Mouse (Mus musculus): ENCODE measurements around the gene Cdip1. TPM values are rescaled to one million over a fixed set of nuclear protein-coding genes. Genes with fewer than 3 reads are reported as not detected.
A peak's percentile ranks its signal among the peaks of the same experiment; 100 is the strongest.

Gene Cdip1
- polyA plus RNA-seq, 1 experiment from 2014 or later, result 97.2 TPM

GRCm38 (mm10) chr16:4777905-4778609, 12.0 kb downstream of the Cdip1 start:
- Histone ChIP-seq H3K27me3 (replicated peaks; ENCODE audit: control insufficient read depth, insufficient read depth, low read length) (no peaks in the 10 kb centered on the region), H3K9me3 (ENCODE audit: control insufficient read depth, low read length) (no peaks in the 10 kb centered on the region), H3K27ac (ENCODE audit: low read length) (peak overlapping the region; percentile 80), H3K4me2 (ENCODE audit: low read depth, low read length) (no peak overlapping the region), H3K36me3 (ENCODE audit: control insufficient read depth, insufficient read depth, low read length) (peaks cover 4% of the 10 kb centered on the region; the same call in 1 of the 2 replicates), H3K9ac (ENCODE audit: low read depth, low read length) (no peak overlapping the region), H3K4me1 (ENCODE audit: control insufficient read depth, insufficient read depth, low read length) (peaks cover 31% of the 10 kb centered on the region), H3K4me3 (ENCODE audit: low read length) (no peak overlapping the region)
- 74% methylated on average over 4 of the region's 4 CpGs for WGBS
- ATAC-seq, result peak; percentile 91

DNA sequence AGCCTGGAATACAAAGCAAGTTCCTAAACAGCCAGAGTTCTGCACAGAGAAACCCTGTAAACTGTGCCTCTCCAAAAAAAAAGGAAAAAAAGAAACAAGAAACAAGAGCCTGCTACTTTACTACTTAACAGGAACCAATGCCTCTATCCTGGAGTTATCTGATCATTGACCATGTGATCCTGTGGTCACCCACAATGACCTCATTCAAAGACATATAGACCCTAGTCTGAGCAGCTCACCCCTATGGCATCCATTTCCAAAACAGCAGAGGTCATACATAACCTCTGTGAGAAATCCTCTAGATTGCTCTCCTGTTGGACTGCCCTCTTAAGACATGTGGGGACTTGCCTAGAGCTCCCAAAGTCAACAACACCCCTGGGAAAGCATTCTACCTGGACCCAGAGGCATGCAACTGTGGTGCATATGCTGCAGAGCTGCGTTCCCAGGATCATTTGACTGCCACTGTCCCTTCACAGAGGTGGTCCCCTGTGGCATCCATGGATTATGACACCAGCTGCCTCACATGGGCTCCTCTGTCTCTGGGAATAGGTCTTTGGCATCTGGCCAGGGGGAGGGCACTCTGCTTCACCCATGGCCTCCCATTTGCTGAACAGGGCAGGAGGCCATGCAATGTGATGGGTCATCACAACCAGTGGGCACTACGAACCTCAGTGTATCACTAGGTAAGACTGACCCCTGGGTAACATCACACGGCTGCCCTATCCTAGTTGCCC, 12.8 kb downstream of the Cdip1 start:
- Histone ChIP-seq H3K9me3 (ENCODE audit: control insufficient read depth, low read length) (no peaks in the 10 kb centered on the region), H3K4me1 (ENCODE audit: control insufficient read depth, insufficient read depth, low read length) (peaks cover 33% of the 10 kb centered on the region), H3K36me3 (ENCODE audit: control insufficient read depth, insufficient read depth, low read length) (peaks cover 4% of the 10 kb centered on the region; the same call in 1 of the 2 replicates), H3K27ac (ENCODE audit: low read length) (peak overlapping the region; percentile 80), H3K4me2 (ENCODE audit: low read depth, low read length) (no peak overlapping the region), H3K4me3 (ENCODE audit: low read length) (no peak overlapping the region), H3K27me3 (replicated peaks; ENCODE audit: control insufficient read depth, insufficient read depth, low read length) (no peaks in the 10 kb centered on the region), H3K9ac (ENCODE audit: low read depth, low read length) (no peak overlapping the region)
- WGBS, result 94% methylated on average over 3 of the region's 3 CpGs
- peak; percentile 30 for ATAC-seq

GRCm38 (mm10) chr16:4773289-4773970, 16.7 kb downstream of the Cdip1 start:
- ATAC-seq, result no peak
- Histone ChIP-seq H3K4me3 (ENCODE audit: low read length) (no peak overlapping the region), H3K4me2 (ENCODE audit: low read depth, low read length) (no peak overlapping the region), H3K9me3 (ENCODE audit: control insufficient read depth, low read length) (no peaks in the 10 kb centered on the region), H3K27me3 (replicated peaks; ENCODE audit: control insufficient read depth, insufficient read depth, low read length) (no peaks in the 10 kb centered on the region), H3K4me1 (ENCODE audit: control insufficient read depth, insufficient read depth, low read length) (peaks cover 29% of the 10 kb centered on the region), H3K36me3 (ENCODE audit: control insufficient read depth, insufficient read depth, low read length) (peaks cover 12% of the 10 kb centered on the region), H3K27ac (ENCODE audit: low read length) (no peak overlapping the region), H3K9ac (ENCODE audit: low read depth, low read length) (no peak overlapping the region)
- 26% methylated on average over 1 of the region's 1 CpGs for WGBS

DNA sequence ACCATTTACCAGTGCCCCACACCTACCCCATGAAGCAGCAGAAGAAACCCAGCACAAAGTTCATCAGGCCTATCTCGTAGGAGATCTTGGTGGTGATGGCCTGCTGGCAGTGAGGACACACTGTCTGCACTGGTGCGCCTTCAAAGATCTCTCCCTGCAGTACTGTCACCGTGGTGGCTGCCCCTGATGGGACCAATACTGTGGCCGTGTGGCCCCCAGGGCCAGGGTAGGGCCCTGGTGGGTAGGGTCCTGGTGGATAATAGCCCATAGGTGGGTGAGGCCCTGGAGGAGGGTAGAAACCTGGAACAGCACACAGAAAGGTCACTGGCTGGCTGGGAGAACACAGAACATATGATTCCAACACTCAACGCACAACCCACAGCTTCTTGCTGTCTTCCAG, 21.4 kb downstream of the Cdip1 start:
- WGBS, result 92% methylated on average over 5 of the region's 5 CpGs
- H3K4me3 ChIP-seq (ENCODE audit: low read length), result no peak overlapping the region
- no peak overlapping the region for H3K9ac ChIP-seq (ENCODE audit: low read depth, low read length)
- no peak for ATAC-seq
- H3K27me3 ChIP-seq (replicated peaks; ENCODE audit: control insufficient read depth, insufficient read depth, low read length), result no peaks in the 10 kb centered on the region
- no peak overlapping the region for H3K27ac ChIP-seq (ENCODE audit: low read length)
- H3K4me2 ChIP-seq (ENCODE audit: low read depth, low read length), result no peak overlapping the region
- H3K9me3 ChIP-seq (ENCODE audit: control insufficient read depth, low read length), result no peaks in the 10 kb centered on the region
- peaks cover 8% of the 10 kb centered on the region for H3K4me1 ChIP-seq (ENCODE audit: control insufficient read depth, insufficient read depth, low read length)
- H3K36me3 ChIP-seq (ENCODE audit: control insufficient read depth, insufficient read depth, low read length), result peaks cover 35% of the 10 kb centered on the region

DNA sequence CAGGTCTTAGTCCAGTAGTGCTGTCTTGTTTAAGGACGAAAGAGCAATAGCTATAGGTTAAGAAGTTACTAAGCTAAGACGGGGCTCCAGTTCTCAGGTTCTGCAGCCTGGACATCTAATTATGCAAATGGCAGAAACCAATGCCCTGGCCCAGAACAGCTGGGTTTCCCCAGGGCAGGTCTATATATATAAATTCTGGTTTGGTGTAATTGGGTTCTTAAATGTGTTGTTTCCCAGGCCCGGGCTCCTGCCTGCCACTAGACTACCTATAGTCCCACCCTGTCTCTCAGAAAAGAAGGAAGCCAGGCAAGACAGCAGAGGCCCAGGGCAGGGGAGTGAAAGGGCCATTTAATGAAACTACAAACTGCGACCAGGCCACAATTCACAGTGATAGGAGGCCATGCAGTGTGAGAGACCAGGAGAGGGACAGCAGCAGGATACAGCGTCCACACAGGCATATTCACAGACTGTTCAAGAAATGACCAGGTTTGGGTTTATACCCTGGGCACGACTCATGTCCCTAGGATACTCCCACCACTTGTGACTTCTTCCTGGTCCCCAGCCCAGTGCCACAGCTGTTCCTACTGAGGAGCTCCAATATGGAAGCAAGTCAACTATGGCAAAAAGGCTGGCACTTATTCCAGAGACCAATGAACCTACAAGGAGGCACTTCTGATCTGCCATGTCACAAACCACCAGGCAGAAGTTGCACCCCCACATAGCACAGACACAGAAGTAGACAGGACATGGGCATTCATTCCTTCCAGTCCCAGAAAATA, 22.9 kb downstream of the Cdip1 start:
- Histone ChIP-seq H3K4me2 (ENCODE audit: low read depth, low read length) (no peak overlapping the region), H3K4me3 (ENCODE audit: low read length) (no peak overlapping the region), H3K27ac (ENCODE audit: low read length) (no peak overlapping the region), H3K4me1 (ENCODE audit: control insufficient read depth, insufficient read depth, low read length) (no peaks in the 10 kb centered on the region), H3K9ac (ENCODE audit: low read depth, low read length) (no peak overlapping the region), H3K36me3 (ENCODE audit: control insufficient read depth, insufficient read depth, low read length) (peaks cover 35% of the 10 kb centered on the region), H3K27me3 (replicated peaks; ENCODE audit: control insufficient read depth, insufficient read depth, low read length) (no peaks in the 10 kb centered on the region), H3K9me3 (ENCODE audit: control insufficient read depth, low read length) (no peaks in the 10 kb centered on the region)
- no peak for ATAC-seq
- WGBS, result 85% methylated on average over 6 of the region's 6 CpGs

GRCm38 (mm10) chr16:4765852-4766251, 24.2 kb downstream of the Cdip1 start:
- H3K9ac ChIP-seq (ENCODE audit: low read depth, low read length), result no peak overlapping the region
- H3K36me3 ChIP-seq (ENCODE audit: control insufficient read depth, insufficient read depth, low read length), result peaks cover 35% of the 10 kb centered on the region
- 80% methylated on average over 2 of the region's 2 CpGs for WGBS
- no peak for ATAC-seq
- H3K27me3 ChIP-seq (replicated peaks; ENCODE audit: control insufficient read depth, insufficient read depth, low read length), result no peaks in the 10 kb centered on the region
- no peak overlapping the region for H3K27ac ChIP-seq (ENCODE audit: low read length)
- H3K4me2 ChIP-seq (ENCODE audit: low read depth, low read length), result no peak overlapping the region
- no peaks in the 10 kb centered on the region for H3K4me1 ChIP-seq (ENCODE audit: control insufficient read depth, insufficient read depth, low read length)
- H3K4me3 ChIP-seq (ENCODE audit: low read length), result no peak overlapping the region
- no peaks in the 10 kb centered on the region for H3K9me3 ChIP-seq (ENCODE audit: control insufficient read depth, low read length)

DNA sequence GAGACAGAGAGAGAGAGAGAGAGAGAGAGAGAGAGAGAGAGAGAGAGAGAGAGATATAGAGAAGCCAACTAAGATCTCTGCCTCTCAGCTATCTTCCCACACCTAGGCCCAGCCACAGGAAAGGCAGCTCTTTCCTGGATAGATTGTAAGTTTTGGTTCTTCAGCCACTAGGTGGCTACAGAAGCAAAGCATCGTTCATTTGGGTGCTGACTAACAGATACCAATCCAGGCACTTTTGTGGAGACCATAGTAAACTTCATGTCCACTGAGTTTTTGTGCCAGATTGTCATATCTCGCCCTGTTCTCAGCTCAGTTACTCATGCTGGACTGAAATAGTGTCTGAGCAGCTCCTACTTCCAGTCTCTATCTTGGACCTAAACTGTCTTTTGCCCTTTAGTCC, 26.8 kb downstream of the Cdip1 start:
- Histone ChIP-seq H3K9me3 (ENCODE audit: control insufficient read depth, low read length) (no peaks in the 10 kb centered on the region), H3K4me2 (ENCODE audit: low read depth, low read length) (no peak overlapping the region), H3K4me3 (ENCODE audit: low read length) (no peak overlapping the region), H3K27ac (ENCODE audit: low read length) (0 out of 2 replicates have a peak overlapping the region, but pooled peaks have one; percentile 0), H3K9ac (ENCODE audit: low read depth, low read length) (no peak overlapping the region), H3K36me3 (ENCODE audit: control insufficient read depth, insufficient read depth, low read length) (peaks cover 22% of the 10 kb centered on the region), H3K27me3 (replicated peaks; ENCODE audit: control insufficient read depth, insufficient read depth, low read length) (no peaks in the 10 kb centered on the region), H3K4me1 (ENCODE audit: control insufficient read depth, insufficient read depth, low read length) (no peaks in the 10 kb centered on the region)
- 48% methylated on average over 2 of the region's 2 CpGs for WGBS
- peak; percentile 74 for ATAC-seq

DNA sequence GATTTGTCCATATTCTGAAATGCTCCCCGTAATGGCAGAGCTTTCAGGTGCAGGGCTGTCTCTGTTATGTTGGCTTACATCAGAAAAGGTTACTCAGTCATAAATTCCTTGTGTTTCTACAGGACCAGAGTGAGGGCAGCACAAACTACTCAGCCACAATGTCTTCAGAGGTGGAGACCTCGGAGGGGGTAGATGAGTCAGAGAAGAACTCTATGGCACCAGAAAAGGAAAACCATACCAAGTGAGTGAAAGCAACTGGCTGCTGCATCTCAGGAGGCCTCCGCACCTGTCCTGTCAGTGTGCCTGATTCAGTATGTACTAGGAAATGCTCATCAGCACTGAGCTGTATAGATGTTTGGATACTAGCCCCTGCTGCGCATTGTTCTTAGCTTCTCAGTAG, 27.7 kb downstream of the Cdip1 start:
- Histone ChIP-seq H3K9me3 (ENCODE audit: control insufficient read depth, low read length) (no peaks in the 10 kb centered on the region), H3K4me2 (ENCODE audit: low read depth, low read length) (no peak overlapping the region), H3K9ac (ENCODE audit: low read depth, low read length) (no peak overlapping the region), H3K4me3 (ENCODE audit: low read length) (no peak overlapping the region), H3K36me3 (ENCODE audit: control insufficient read depth, insufficient read depth, low read length) (peaks cover 16% of the 10 kb centered on the region), H3K4me1 (ENCODE audit: control insufficient read depth, insufficient read depth, low read length) (no peaks in the 10 kb centered on the region), H3K27ac (ENCODE audit: low read length) (no peak overlapping the region), H3K27me3 (replicated peaks; ENCODE audit: control insufficient read depth, insufficient read depth, low read length) (no peaks in the 10 kb centered on the region)
- no peak for ATAC-seq
- 90% methylated on average over 4 of the region's 4 CpGs for WGBS

All from intestine, embryonic 16.5 days (tissue).